Mouse (Mus musculus): ENCODE measurements around the gene Lhfpl2. TPM values are rescaled to one million over a fixed set of nuclear protein-coding genes. Genes with fewer than 3 reads are reported as not detected.

Lhfpl2 gene
- polyA plus RNA-seq, 1 experiment from 2014 or later: 44.2 TPM

DNA sequence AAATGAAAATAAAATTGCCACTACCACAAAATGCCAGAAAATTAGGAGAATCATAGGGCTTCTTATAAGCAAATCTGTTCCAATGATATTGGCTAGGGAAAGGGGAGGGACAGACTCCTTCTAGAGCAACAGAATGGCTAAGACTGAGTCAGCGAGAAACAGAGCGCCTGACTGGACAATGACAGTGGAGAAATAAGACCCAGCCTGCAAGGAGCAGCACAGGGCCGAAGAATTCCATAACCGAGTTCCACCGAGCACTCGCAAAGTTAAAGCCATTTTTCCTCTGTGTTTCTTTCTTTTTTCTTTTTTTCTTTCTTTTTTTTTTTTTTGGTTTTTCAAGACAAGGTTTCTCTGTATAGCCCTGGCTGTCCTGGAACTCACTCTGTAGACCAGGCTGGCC is 182.5 kb downstream of the Lhfpl2 start:
- Histone ChIP-seq H3K27ac (no peak overlapping the region), H3K4me1 (replicated peaks) (peaks cover 19% of the 10 kb centered on the region), H3K27me3 (no peaks in the 10 kb centered on the region), H3K36me3 (no peaks in the 10 kb centered on the region), H3K9me3 (no peaks in the 10 kb centered on the region), H3K4me3 (replicated peaks) (no peak overlapping the region), H3K9ac (replicated peaks) (no peak overlapping the region), H3K4me2 (no peak overlapping the region)
- WGBS: 83% methylated on average over 6 of the region's 6 CpGs
- ATAC-seq (ENCODE audit: insufficient number of reproducible peaks, insufficient read depth, low FRiP score, low TSS enrichment, low read depth): no peak

- H3K27ac ChIP-seq: no peak overlapping the region
- WGBS: 50% methylated on average over 5 of the region's 5 CpGs
- no peak overlapping the region for H3K4me2 ChIP-seq
- H3K27me3 ChIP-seq: no peaks in the 10 kb centered on the region
- H3K9me3 ChIP-seq: no peaks in the 10 kb centered on the region
- no peak for ATAC-seq (ENCODE audit: insufficient number of reproducible peaks, insufficient read depth, low FRiP score, low TSS enrichment, low read depth)
- no peak overlapping the region for H3K9ac ChIP-seq (replicated peaks)
- no peak overlapping the region for H3K4me3 ChIP-seq (replicated peaks)
- no peaks in the 10 kb centered on the region for H3K36me3 ChIP-seq
- peaks cover 23% of the 10 kb centered on the region for H3K4me1 ChIP-seq (replicated peaks)
Observed at GRCm38 (mm10) chr13:94240873-94241272, 183.3 kb downstream of the Lhfpl2 start.

- no peak for ATAC-seq (ENCODE audit: insufficient number of reproducible peaks, insufficient read depth, low FRiP score, low TSS enrichment, low read depth)
- H3K4me2 ChIP-seq: no peak overlapping the region
- WGBS: 60% methylated on average over 4 of the region's 4 CpGs
Observed at GRCm38 (mm10) chr13:94241892-94242524, 184.4 kb downstream of the Lhfpl2 start.

GRCm38 (mm10) chr13:94242897-94243296 is 185.3 kb downstream of the Lhfpl2 start:
- Histone ChIP-seq H3K9ac (replicated peaks) (no peak overlapping the region), H3K4me2 (no peak overlapping the region), H3K36me3 (no peaks in the 10 kb centered on the region), H3K4me3 (replicated peaks) (no peak overlapping the region), H3K27ac (no peak overlapping the region), H3K4me1 (replicated peaks) (peaks cover 23% of the 10 kb centered on the region), H3K9me3 (no peaks in the 10 kb centered on the region), H3K27me3 (no peaks in the 10 kb centered on the region)
- ATAC-seq (ENCODE audit: insufficient number of reproducible peaks, insufficient read depth, low FRiP score, low TSS enrichment, low read depth): no peak
- WGBS: 63% methylated on average over 2 of the region's 2 CpGs

More at GRCm38 (mm10) chr13:94241892-94242524, 184.4 kb downstream of the Lhfpl2 start:
- H3K9me3 ChIP-seq: no peaks in the 10 kb centered on the region
- no peaks in the 10 kb centered on the region for H3K36me3 ChIP-seq
- no peak overlapping the region for H3K27ac ChIP-seq
- H3K4me3 ChIP-seq (replicated peaks): no peak overlapping the region
- H3K4me1 ChIP-seq (replicated peaks): peaks cover 23% of the 10 kb centered on the region
- no peaks in the 10 kb centered on the region for H3K27me3 ChIP-seq
- no peak overlapping the region for H3K9ac ChIP-seq (replicated peaks)

Other genes starting within 250 kb of the Lhfpl2 start
- 35.0 and 35.3 TPM in 2 replicates for gene Scamp1, start 228.1 kb downstream of the Lhfpl2 start, polyA plus RNA-seq (2016; fragmentation: Nextera tagmentation; extraction: Ambion mirVana)